Mouse (Mus musculus): ENCODE measurements around the gene Evx1. TPM values are rescaled to one million over a fixed set of nuclear protein-coding genes. Genes with fewer than 3 reads are reported as not detected.

The Evx1 gene
- total and polyA plus RNA-seq, 3 experiments: not detected

- Histone ChIP-seq H3K9ac (ENCODE audit: low read depth, low read length) (no peak overlapping the region), H3K27ac (no peak overlapping the region), H3K79me2 (replicated peaks; ENCODE audit: control insufficient read depth, insufficient read depth, low read length) (no peaks in the 10 kb centered on the region), H3K4me1 (ENCODE audit: control insufficient read depth, insufficient read depth, low read length) (no peaks in the 10 kb centered on the region; the same call in 1 of the 2 replicates), H3K36me3 (ENCODE audit: control insufficient read depth, insufficient read depth, low read length) (no peaks in the 10 kb centered on the region), H3K4me3 (no peak overlapping the region), H3K27me3 (ENCODE audit: control insufficient read depth, insufficient read depth, low read length) (peaks cover 16% of the 10 kb centered on the region)
- TF ChIP-seq EP300 (IDR thresholded peaks at IDR 0.05; ENCODE audit: insufficient read depth, low read depth, low read length) (no peak), CTCF (IDR thresholded peaks at IDR 0.05) (no peak), POLR2A (IDR thresholded peaks at IDR 0.05; ENCODE audit: insufficient read depth, low read depth, low read length) (no peak)
- 63% methylated on average over 6 of the region's 6 CpGs for WGBS
- intact Hi-C loops (cut with DNase I): no loop called here
- DNase-seq: no peak
Observed at GRCm38 (mm10) chr6:52294616-52295015, 18.7 kb upstream of the Evx1 start.

- H3K4me3 ChIP-seq: no peak overlapping the region
- H3K27me3 ChIP-seq (ENCODE audit: control insufficient read depth, insufficient read depth, low read length): peaks cover 3% of the 10 kb centered on the region
- 75% methylated on average over 4 of the region's 4 CpGs for WGBS
Observed at GRCm38 (mm10) chr6:52298511-52298910, 14.8 kb upstream of the Evx1 start.

GRCm38 (mm10) chr6:52300806-52301205 lies 12.5 kb upstream of the Evx1 start:
- no peaks in the 10 kb centered on the region for H3K36me3 ChIP-seq (ENCODE audit: control insufficient read depth, insufficient read depth, low read length)
- no peak overlapping the region for H3K27ac ChIP-seq
- H3K9ac ChIP-seq (ENCODE audit: low read depth, low read length): no peak overlapping the region
- H3K4me3 ChIP-seq: no peak overlapping the region
- H3K27me3 ChIP-seq (ENCODE audit: control insufficient read depth, insufficient read depth, low read length): peaks cover 1% of the 10 kb centered on the region
- intact Hi-C loops (cut with DNase I): no loop called here
- WGBS: 36% methylated on average over 4 of the region's 4 CpGs
- H3K79me2 ChIP-seq (replicated peaks; ENCODE audit: control insufficient read depth, insufficient read depth, low read length): no peaks in the 10 kb centered on the region
- TF ChIP-seq EP300 (IDR thresholded peaks at IDR 0.05; ENCODE audit: insufficient read depth, low read depth, low read length) (no peak), POLR2A (IDR thresholded peaks at IDR 0.05; ENCODE audit: insufficient read depth, low read depth, low read length) (no peak), CTCF (IDR thresholded peaks at IDR 0.05) (no peak)
- DNase-seq: no peak
- H3K4me1 ChIP-seq (ENCODE audit: control insufficient read depth, insufficient read depth, low read length): peaks cover 1% of the 10 kb centered on the region; the same call in 1 of the 2 replicates

More at GRCm38 (mm10) chr6:52298511-52298910, 14.8 kb upstream of the Evx1 start:
- TF ChIP-seq EP300 (IDR thresholded peaks at IDR 0.05; ENCODE audit: insufficient read depth, low read depth, low read length) (no peak), POLR2A (IDR thresholded peaks at IDR 0.05; ENCODE audit: insufficient read depth, low read depth, low read length) (no peak), CTCF (IDR thresholded peaks at IDR 0.05) (no peak)
- no peaks in the 10 kb centered on the region for H3K36me3 ChIP-seq (ENCODE audit: control insufficient read depth, insufficient read depth, low read length)
- DNase-seq: no peak
- H3K9ac ChIP-seq (ENCODE audit: low read depth, low read length): no peak overlapping the region
- H3K4me1 ChIP-seq (ENCODE audit: control insufficient read depth, insufficient read depth, low read length): no peaks in the 10 kb centered on the region
- no peaks in the 10 kb centered on the region for H3K79me2 ChIP-seq (replicated peaks; ENCODE audit: control insufficient read depth, insufficient read depth, low read length)
- H3K27ac ChIP-seq: no peak overlapping the region
- intact Hi-C loops (cut with DNase I): no loop called here

- Histone ChIP-seq H3K36me3 (ENCODE audit: control insufficient read depth, insufficient read depth, low read length) (no peaks in the 10 kb centered on the region), H3K27me3 (ENCODE audit: control insufficient read depth, insufficient read depth, low read length) (peaks cover 8% of the 10 kb centered on the region), H3K79me2 (replicated peaks; ENCODE audit: control insufficient read depth, insufficient read depth, low read length) (no peaks in the 10 kb centered on the region), H3K4me3 (no peak overlapping the region), H3K4me1 (ENCODE audit: control insufficient read depth, insufficient read depth, low read length) (peaks cover 2% of the 10 kb centered on the region; the same call in 1 of the 2 replicates), H3K9ac (ENCODE audit: low read depth, low read length) (no peak overlapping the region), H3K27ac (no peak overlapping the region)
- intact Hi-C loops (cut with DNase I): no loop called here
- no peak for TF ChIP-seq POLR2A (IDR thresholded peaks at IDR 0.05; ENCODE audit: insufficient read depth, low read depth, low read length)
- no peak for TF ChIP-seq CTCF (IDR thresholded peaks at IDR 0.05)
- TF ChIP-seq EP300 (IDR thresholded peaks at IDR 0.05; ENCODE audit: insufficient read depth, low read depth, low read length): no peak
- no peak for DNase-seq
- WGBS: 53% methylated on average over 3 of the region's 3 CpGs
Observed at GRCm38 (mm10) chr6:52303426-52303825, 9.9 kb upstream of the Evx1 start.

GRCm38 (mm10) chr6:52305877-52306389 lies 7.4 kb upstream of the Evx1 start:
- no peak overlapping the region for H3K9ac ChIP-seq (ENCODE audit: low read depth, low read length)
- 2% methylated on average over 30 of the region's 30 CpGs for WGBS

GRCm38 (mm10) chr6:52309766-52310165 lies 3.5 kb upstream of the Evx1 start:
- 46% methylated on average over 10 of the region's 10 CpGs for whole genome bisulfite sequencing
- Histone ChIP-seq H3K79me2 (replicated peaks; ENCODE audit: control insufficient read depth, insufficient read depth, low read length) (no peaks in the 10 kb centered on the region), H3K4me1 (ENCODE audit: control insufficient read depth, insufficient read depth, low read length) (peaks cover 2% of the 10 kb centered on the region; the same call in 1 of the 2 replicates), H3K27ac (no peak overlapping the region), H3K4me3 (no peak overlapping the region), H3K9ac (ENCODE audit: low read depth, low read length) (no peak overlapping the region), H3K27me3 (ENCODE audit: control insufficient read depth, insufficient read depth, low read length) (peaks cover 32% of the 10 kb centered on the region), H3K36me3 (ENCODE audit: control insufficient read depth, insufficient read depth, low read length) (no peaks in the 10 kb centered on the region)
- TF ChIP-seq CTCF (IDR thresholded peaks at IDR 0.05) (no peak), POLR2A (IDR thresholded peaks at IDR 0.05; ENCODE audit: insufficient read depth, low read depth, low read length) (no peak), EP300 (IDR thresholded peaks at IDR 0.05; ENCODE audit: insufficient read depth, low read depth, low read length) (no peak)
- DNase-seq: no peak
- intact Hi-C loops (cut with DNase I): loop anchor here (5.0 kb wide), 1 partner anchor 42 kb away; no protein-coding TSS in a partner anchor

More at GRCm38 (mm10) chr6:52305877-52306389, 7.4 kb upstream of the Evx1 start:
- Histone ChIP-seq H3K4me1 (ENCODE audit: control insufficient read depth, insufficient read depth, low read length) (peaks cover 2% of the 10 kb centered on the region; the same call in 1 of the 2 replicates), H3K36me3 (ENCODE audit: control insufficient read depth, insufficient read depth, low read length) (no peaks in the 10 kb centered on the region), H3K27ac (no peak overlapping the region), H3K4me3 (peak overlapping the region; percentile 26), H3K79me2 (replicated peaks; ENCODE audit: control insufficient read depth, insufficient read depth, low read length) (no peaks in the 10 kb centered on the region), H3K27me3 (ENCODE audit: control insufficient read depth, insufficient read depth, low read length) (peaks cover 11% of the 10 kb centered on the region)
- intact Hi-C loops (cut with DNase I): loop anchor here (1.0 kb wide), 1 partner anchor 271 kb away; no protein-coding TSS in a partner anchor
- TF ChIP-seq CTCF (IDR thresholded peaks at IDR 0.05) (peak; percentile 78), EP300 (IDR thresholded peaks at IDR 0.05; ENCODE audit: insufficient read depth, low read depth, low read length) (0 out of 2 replicates have a peak, but pooled peaks have one; percentile 24), POLR2A (IDR thresholded peaks at IDR 0.05; ENCODE audit: insufficient read depth, low read depth, low read length) (no peak)
- DNase-seq: peak; percentile 68 to 72

All from heart, adult 2 months (tissue).